ENCODE assay signal across 8 mouse cellular contexts in genomic region chr7:141122689-141123516, GRCm38 (mm10). TPM values are rescaled to one million over a fixed set of nuclear protein-coding genes. Genes with fewer than 3 reads are reported as not detected.
DNase-seq lines count a peak whose midpoint lies in the region; ATAC-seq and TF ChIP-seq lines count a peak whose summit lies in the region.

No protein-coding gene starts in this region.

- peak overlapping the region; percentile 84 to 99 for H3K4me3 ChIP-seq in MEL (ENCODE audit: control insufficient read depth in 1 of 2, insufficient read depth in 1 of 2, low read depth in 2 of 2, low read length in 2 of 2)
- H3K4me3 ChIP-seq in cerebellum, adult 2 months (replicated peaks; ENCODE audit: insufficient read depth, low read depth, low read length), result peak overlapping the region; percentile 80
- H3K4me3 ChIP-seq in forebrain, postnatal 0 days (ENCODE audit: low read depth, low read length), result peak overlapping the region; percentile 42
- peak overlapping the region; percentile 63 for H3K4me3 ChIP-seq in lung, embryonic 15.5 days

- no peaks in the 10 kb centered on the region for H3K9me3 ChIP-seq in MEL (replicated peaks; ENCODE audit: insufficient read depth, low read length)
- no peaks in the 10 kb centered on the region for H3K9me3 ChIP-seq in forebrain, postnatal 0 days (ENCODE audit: low read length)
- no peaks in the 10 kb centered on the region for H3K9me3 ChIP-seq in lung, embryonic 15.5 days

- TF ChIP-seq CTCF in MEL (IDR thresholded peaks at IDR 0.05 in 2 of 3, conservative IDR thresholded peaks at IDR 0.05 in 1 of 3; ENCODE audit: control insufficient read depth in 1 of 3, insufficient read depth in 1 of 3, low read depth in 2 of 3, low read length in 3 of 3, poor library complexity in 1 of 3, severe bottlenecking in 1 of 3), result 0 out of 6 replicates have a peak, but pooled peaks of 1 of the 3 experiments have one; percentile 5
- no peak for TF ChIP-seq CTCF in cerebellum, adult 2 months (IDR thresholded peaks at IDR 0.05; ENCODE audit: borderline replicate concordance, insufficient read depth, low read depth, low read length)
- TF ChIP-seq CTCF in forebrain, postnatal 0 days (IDR thresholded peaks at IDR 0.05; ENCODE audit: low read depth), result no peak

- H3K27me3 ChIP-seq in MEL (ENCODE audit: control insufficient read depth in 1 of 2, insufficient read depth in 2 of 2, low read length in 2 of 2), result no peaks in the 10 kb centered on the region
- no peaks in the 10 kb centered on the region for H3K27me3 ChIP-seq in cerebellum, adult 2 months (ENCODE audit: control insufficient read depth, insufficient read depth, low read length)
- no peaks in the 10 kb centered on the region for H3K27me3 ChIP-seq in forebrain, postnatal 0 days (ENCODE audit: insufficient read depth, low read length)
- no peaks in the 10 kb centered on the region for H3K27me3 ChIP-seq in lung, embryonic 15.5 days

- TF ChIP-seq EP300 in MEL (IDR thresholded peaks at IDR 0.05; ENCODE audit: low read depth in 1 of 2, low read length in 2 of 2), result no peak

- TF ChIP-seq POLR2A in MEL (IDR thresholded peaks at IDR 0.05; ENCODE audit: control insufficient read depth in 1 of 2, insufficient read depth in 1 of 2, low read depth in 1 of 2, low read length in 2 of 2, poor library complexity in 1 of 2), result no peak; a peak in 2 of 4 replicates
- TF ChIP-seq POLR2A in cerebellum, adult 2 months (IDR thresholded peaks at IDR 0.05; ENCODE audit: borderline replicate concordance, insufficient read depth, low read length), result peak; percentile 41; the same call in 1 of the 2 replicates

- peak; percentile 93 for ATAC-seq in forebrain, postnatal 0 days
- ATAC-seq in lung, embryonic 15.5 days (ENCODE audit: borderline replicate concordance, extremely low read depth, low FRiP score, low TSS enrichment), result peak; percentile 99

- no peak for TF ChIP-seq RAD21 in MEL (IDR thresholded peaks at IDR 0.05; ENCODE audit: low read depth, low read length)

- 2% methylated on average over 29 of the region's 29 CpGs for WGBS in cerebellum, adult 2 months
- 3% methylated on average over 29 of the region's 29 CpGs for WGBS in forebrain, postnatal 0 days
- 2% methylated on average over 29 of the region's 29 CpGs for WGBS in lung, embryonic 15.5 days

- H3K9ac ChIP-seq in MEL (ENCODE audit: control insufficient read depth, low read depth, low read length, poor library complexity, severe bottlenecking), result peak overlapping the region; percentile 71
- H3K9ac ChIP-seq in forebrain, postnatal 0 days, result peak overlapping the region; percentile 57
- peak overlapping the region; percentile 62 for H3K9ac ChIP-seq in lung, embryonic 15.5 days

- DNase-seq in MEL (ENCODE audit: low read depth, low spot score), result peak; percentile 99
- DNase-seq in cerebellum, adult 2 months, result peak; percentile 92 to 93
- peak; percentile 86 for DNase-seq in forebrain, postnatal 0 days
- DNase-seq in heart, postnatal 4 days, result peak; percentile 96
- DNase-seq in layer of hippocampus, adult 8-10 months (ENCODE audit: low spot score in 2 of 2), result peak; percentile 82 to 86
- DNase-seq in ovary, adult 18-20 months (ENCODE audit: low spot score), result peak; percentile 94
- peak; percentile 84 for DNase-seq in thymus, postnatal 0 days (ENCODE audit: low spot score)

- H3K36me3 ChIP-seq in MEL (ENCODE audit: control insufficient read depth in 1 of 2, insufficient read depth in 2 of 2, low read length in 2 of 2), result peaks cover 0 to 23% of the 10 kb centered on the region in 2 experiments; a peak in 2 of 4 replicates
- no peaks in the 10 kb centered on the region for H3K36me3 ChIP-seq in forebrain, postnatal 0 days (ENCODE audit: insufficient read depth)
- no peaks in the 10 kb centered on the region for H3K36me3 ChIP-seq in lung, embryonic 15.5 days

- H3K79me2 ChIP-seq in MEL (ENCODE audit: control insufficient read depth, insufficient read depth, low read length, poor library complexity), result no peaks in the 10 kb centered on the region

- peak overlapping the region; percentile 67 for H3K4me2 ChIP-seq in forebrain, postnatal 0 days (ENCODE audit: low read depth)
- peak overlapping the region; percentile 81 for H3K4me2 ChIP-seq in lung, embryonic 15.5 days

- H3K4me1 ChIP-seq in MEL (ENCODE audit: control insufficient read depth in 1 of 2, insufficient read depth in 2 of 2, low read length in 2 of 2), result peaks cover 7 to 22% of the 10 kb centered on the region in 2 experiments
- H3K4me1 ChIP-seq in cerebellum, adult 2 months (ENCODE audit: control insufficient read depth, insufficient read depth, low read length), result no peaks in the 10 kb centered on the region
- no peaks in the 10 kb centered on the region for H3K4me1 ChIP-seq in forebrain, postnatal 0 days (ENCODE audit: insufficient read depth)
- peaks cover 5% of the 10 kb centered on the region for H3K4me1 ChIP-seq in lung, embryonic 15.5 days

- H3K27ac ChIP-seq in MEL (ENCODE audit: control insufficient read depth, low read depth, low read length), result peak overlapping the region; percentile 24; the same call in 1 of the 2 replicates
- H3K27ac ChIP-seq in cerebellum, adult 2 months (ENCODE audit: insufficient read depth, low read length), result no peak overlapping the region
- H3K27ac ChIP-seq in forebrain, postnatal 0 days (ENCODE audit: low read depth, low read length), result 0 out of 2 replicates have a peak overlapping the region, but pooled peaks have one; percentile 57
- H3K27ac ChIP-seq in lung, embryonic 15.5 days, result peak overlapping the region; percentile 85

RNA-seq across cellular contexts. Expression of gene Ptdss2, which starts 0.7 kb away (rescaled TPM):
- 12.2 and 16.9 TPM in 2 replicates for total RNA-seq in MEL (2012; rRNA removed)
- 10 to 100 TPM in 1 of 2 experiments, not detected in 1; 44.9 TPM for polyA plus RNA-seq in MEL (2012; ENCODE audit: insufficient read depth in 1 of 2, insufficient read length in 2 of 2, low read depth in 1 of 2, low replicate concordance in 2 of 2, missing spikeins in 1 of 2)
- 62.4 and 64.2 TPM in 2 replicates for polyA plus RNA-seq in cerebellum, adult 2 months (2012; rRNA removed)
- 24.5 and 24.9 TPM in 2 replicates for total RNA-seq in forebrain, postnatal 0 days (2014; rRNA removed)
- 70.5 and 78.3 TPM in 2 replicates for polyA plus RNA-seq in forebrain, postnatal 0 days (2015; fragmentation: Nextera tagmentation; extraction: Ambion mirVana)
- 10 to 100 TPM; 40.2 to 42.5 TPM for total RNA-seq in heart, postnatal 4 days (2021)
- 10 to 100 TPM; 39.5 to 57.5 (median 54.0) TPM for total RNA-seq in layer of hippocampus, adult 8-10 months (2022)
- polyA plus RNA-seq in lung, embryonic 15.5 days (2015; fragmentation: Nextera tagmentation; extraction: Ambion mirVana), result 70.1 and 70.6 TPM in 2 replicates
- polyA plus RNA-seq in thymus, postnatal 0 days (2015; fragmentation: Nextera tagmentation; extraction: Ambion mirVana), result 25.5 and 28.8 TPM in 2 replicates

RNA-seq across cellular contexts. Expression of gene Ano9, which starts 5.3 kb away (rescaled TPM):
- total RNA-seq in MEL (2012; rRNA removed), result 0.08 TPM in 1 of 2 replicates, not detected in the other
- polyA plus RNA-seq in MEL (2012; ENCODE audit: insufficient read depth in 1 of 2, insufficient read length in 2 of 2, low read depth in 1 of 2, low replicate concordance in 2 of 2, missing spikeins in 1 of 2), result under 1 TPM in 1 of 2 experiments, not detected in 1; 0.03 TPM
- 0.08 TPM in 1 of 2 replicates, not detected in the other for polyA plus RNA-seq in cerebellum, adult 2 months (2012; rRNA removed)
- 0.08 and 0.43 TPM in 2 replicates for total RNA-seq in forebrain, postnatal 0 days (2014; rRNA removed)
- 0.05 and 0.20 TPM in 2 replicates for polyA plus RNA-seq in forebrain, postnatal 0 days (2015; fragmentation: Nextera tagmentation; extraction: Ambion mirVana)
- total RNA-seq in heart, postnatal 4 days (2021), result under 1 TPM in 1 of 2 experiments, not detected in 1; 0.20 TPM
- not detected for total RNA-seq in layer of hippocampus, adult 8-10 months (2022)
- polyA plus RNA-seq in lung, embryonic 15.5 days (2015; fragmentation: Nextera tagmentation; extraction: Ambion mirVana), result 6.4 and 6.5 TPM in 2 replicates
- 0.18 and 0.33 TPM in 2 replicates for polyA plus RNA-seq in thymus, postnatal 0 days (2015; fragmentation: Nextera tagmentation; extraction: Ambion mirVana)

RNA-seq across cellular contexts. Expression of gene Sigirr, which starts 22.5 kb away (rescaled TPM):
- total RNA-seq in MEL (2012; rRNA removed), result 8.3 and 8.6 TPM in 2 replicates
- 10 to 100 TPM in 1 of 2 experiments, not detected in 1; 17.5 TPM for polyA plus RNA-seq in MEL (2012; ENCODE audit: insufficient read depth in 1 of 2, insufficient read length in 2 of 2, low read depth in 1 of 2, low replicate concordance in 2 of 2, missing spikeins in 1 of 2)
- 2.8 and 4.1 TPM in 2 replicates for polyA plus RNA-seq in cerebellum, adult 2 months (2012; rRNA removed)
- total RNA-seq in forebrain, postnatal 0 days (2014; rRNA removed), result 2.9 TPM in 2 replicates
- 2.4 and 2.7 TPM in 2 replicates for polyA plus RNA-seq in forebrain, postnatal 0 days (2015; fragmentation: Nextera tagmentation; extraction: Ambion mirVana)
- 1 to 10 TPM; 3.3 to 4.3 TPM for total RNA-seq in heart, postnatal 4 days (2021)
- total RNA-seq in layer of hippocampus, adult 8-10 months (2022), result 1 to 10 TPM; 2.6 to 3.1 (median 2.9) TPM
- polyA plus RNA-seq in lung, embryonic 15.5 days (2015; fragmentation: Nextera tagmentation; extraction: Ambion mirVana), result 12.8 and 15.1 TPM in 2 replicates
- polyA plus RNA-seq in thymus, postnatal 0 days (2015; fragmentation: Nextera tagmentation; extraction: Ambion mirVana), result 45.9 and 51.9 TPM in 2 replicates

RNA-seq across cellular contexts. Expression of gene Pkp3, which starts 44.9 kb away (rescaled TPM):
- total RNA-seq in MEL (2012; rRNA removed), result not detected in 2 replicates
- polyA plus RNA-seq in MEL (2012; ENCODE audit: insufficient read depth in 1 of 2, insufficient read length in 2 of 2, low read depth in 1 of 2, low replicate concordance in 2 of 2, missing spikeins in 1 of 2), result not detected
- 9.6 and 11.2 TPM in 2 replicates for polyA plus RNA-seq in cerebellum, adult 2 months (2012; rRNA removed)
- not detected in 2 replicates for total RNA-seq in forebrain, postnatal 0 days (2014; rRNA removed)
- 0.08 TPM in 1 of 2 replicates, not detected in the other for polyA plus RNA-seq in forebrain, postnatal 0 days (2015; fragmentation: Nextera tagmentation; extraction: Ambion mirVana)
- total RNA-seq in heart, postnatal 4 days (2021), result under 1 TPM in 1 of 2 experiments, not detected in 1; 0.23 TPM
- total RNA-seq in layer of hippocampus, adult 8-10 months (2022), result not detected
- polyA plus RNA-seq in lung, embryonic 15.5 days (2015; fragmentation: Nextera tagmentation; extraction: Ambion mirVana), result 14.6 and 15.2 TPM in 2 replicates
- polyA plus RNA-seq in thymus, postnatal 0 days (2015; fragmentation: Nextera tagmentation; extraction: Ambion mirVana), result 45.1 and 47.8 TPM in 2 replicates

RNA-seq across cellular contexts. Expression of gene Rnh1, which starts 49.8 kb away (rescaled TPM):
- total RNA-seq in MEL (2012; rRNA removed), result 69.6 and 71.4 TPM in 2 replicates
- 10 to 100 TPM in 1 of 2 experiments, not detected in 1; 94.5 TPM for polyA plus RNA-seq in MEL (2012; ENCODE audit: insufficient read depth in 1 of 2, insufficient read length in 2 of 2, low read depth in 1 of 2, low replicate concordance in 2 of 2, missing spikeins in 1 of 2)
- 66.9 and 67.4 TPM in 2 replicates for polyA plus RNA-seq in cerebellum, adult 2 months (2012; rRNA removed)
- total RNA-seq in forebrain, postnatal 0 days (2014; rRNA removed), result 41.6 and 41.9 TPM in 2 replicates
- 43.1 and 45.4 TPM in 2 replicates for polyA plus RNA-seq in forebrain, postnatal 0 days (2015; fragmentation: Nextera tagmentation; extraction: Ambion mirVana)
- total RNA-seq in heart, postnatal 4 days (2021), result 10 to 100 TPM; 73.9 to 84.0 TPM
- total RNA-seq in layer of hippocampus, adult 8-10 months (2022), result 10 to 100 TPM; 37.5 to 49.4 (median 42.2) TPM
- 143 and 152 TPM in 2 replicates for polyA plus RNA-seq in lung, embryonic 15.5 days (2015; fragmentation: Nextera tagmentation; extraction: Ambion mirVana)
- polyA plus RNA-seq in thymus, postnatal 0 days (2015; fragmentation: Nextera tagmentation; extraction: Ambion mirVana), result 71.2 and 72.2 TPM in 2 replicates
